Mouse (Mus musculus) forebrain, embryonic 16.5 days (tissue): ENCODE results near the gene Uroc1. TPM values are rescaled to one million over a fixed set of nuclear protein-coding genes. Genes with fewer than 3 reads are reported as not detected.

Experiments used
- ATAC-seq: fragments of 200-750 bp; cut with Nextera tagmentation; 2 replicates; pipeline ENCODE4 v1.8.0; 2017; ENCODE audit warnings: mild to moderate bottlenecking, moderate library complexity
- H3K27ac ChIP-seq: fragments of 300-500 bp; sonication (generic); 2 replicates; pipeline ENCODE4 v1.5.1; 2014; ENCODE audit warnings: low read length, control low read depth
- H3K27me3 ChIP-seq: fragments of 300-500 bp; sonication (generic); replicated peaks from 2 replicates; pipeline ENCODE4 v1.6.1; 2014; ENCODE audit warnings: low read length; ENCODE audit not compliant: control insufficient read depth, insufficient read depth
- H3K36me3 ChIP-seq: fragments of 300-500 bp; sonication (generic); 2 replicates; pipeline ENCODE4 v1.6.1; 2014; ENCODE audit not compliant: control insufficient read depth, insufficient read depth
- H3K4me1 ChIP-seq: fragments of 300-500 bp; sonication (generic); replicated peaks from 2 replicates; pipeline ENCODE4 v1.6.1; 2014; ENCODE audit warnings: low read length; ENCODE audit not compliant: control insufficient read depth, insufficient read depth
- H3K4me2 ChIP-seq: fragments of 300-500 bp; sonication (generic); 2 replicates; pipeline ENCODE4 v1.6.1; 2014; ENCODE audit warnings: mild to moderate bottlenecking, low read length, control low read depth
- H3K4me3 ChIP-seq: fragments of 300-500 bp; sonication (generic); replicated peaks from 2 replicates; pipeline ENCODE4 v1.5.1; 2014; ENCODE audit warnings: mild to moderate bottlenecking, low read length, control low read depth
- H3K9ac ChIP-seq: fragments of 300-500 bp; sonication (generic); replicated peaks from 2 replicates; pipeline ENCODE4 v1.6.1; 2014; ENCODE audit warnings: low read depth, low read length, control low read depth
- H3K9me3 ChIP-seq: fragments of 300-500 bp; sonication (generic); 2 replicates; pipeline ENCODE4 v1.6.1; 2016; ENCODE audit warnings: low read length; ENCODE audit not compliant: control insufficient read depth
- WGBS: fragments of 180-500 bp; shearing (Covaris S2); extraction: QIAGEN DNeasy Blood & Tissue Kit; methylation state at CpG from one replicate; pipeline ENCODE4 v1.1.7; 2014; 5-methylcytosine and 5-hydroxymethylcytosine counted together
- polyA plus RNA-seq: library from polyadenylated mRNA; unstranded; fragments of >200 nt; fragmentation: Nextera tagmentation; extraction: Ambion mirVana; gene quantifications from 2 replicates; pipeline ENCODE4 v1.2.1, GENCODE M21; 2015

Gene Uroc1
- polyA plus RNA-seq, 1 experiment from 2014 or later, result not detected

- H3K4me1 ChIP-seq, result no peaks in the 10 kb centered on the region
- no peak overlapping the region for H3K27ac ChIP-seq
- no peak overlapping the region for H3K9ac ChIP-seq
- H3K4me3 ChIP-seq, result no peak overlapping the region
- peaks cover 2% of the 10 kb centered on the region; the same call in 1 of the 2 replicates for H3K36me3 ChIP-seq
- H3K9me3 ChIP-seq, result no peaks in the 10 kb centered on the region
- no peaks in the 10 kb centered on the region for H3K27me3 ChIP-seq
- no peak for ATAC-seq
- H3K4me2 ChIP-seq, result no peak overlapping the region
These were observed 75.5 kb downstream of the Uroc1 start for GRCm38 (mm10) chr6:90408632-90409031.

- Histone ChIP-seq H3K36me3 (no peaks in the 10 kb centered on the region), H3K4me3 (no peak overlapping the region), H3K9ac (no peak overlapping the region), H3K27me3 (no peaks in the 10 kb centered on the region), H3K4me1 (no peaks in the 10 kb centered on the region), H3K27ac (no peak overlapping the region), H3K9me3 (no peaks in the 10 kb centered on the region), H3K4me2 (no peak overlapping the region)
- ATAC-seq, result no peak
- 77% methylated on average over 1 of the region's 1 CpGs for WGBS
These were observed 77.9 kb downstream of the Uroc1 start for GRCm38 (mm10) chr6:90410972-90411371.

GRCm38 (mm10) chr6:90411926-90412325 is 78.8 kb downstream of the Uroc1 start:
- Histone ChIP-seq H3K9me3 (no peaks in the 10 kb centered on the region), H3K27ac (no peak overlapping the region), H3K36me3 (no peaks in the 10 kb centered on the region), H3K4me3 (no peak overlapping the region), H3K9ac (no peak overlapping the region), H3K27me3 (no peaks in the 10 kb centered on the region), H3K4me2 (no peak overlapping the region), H3K4me1 (no peaks in the 10 kb centered on the region)
- ATAC-seq, result no peak
- 86% methylated on average over 7 of the region's 7 CpGs for WGBS

Other genes with a start within 250 kb of the Uroc1 start
- gene Vmn1r50, start 231.9 kb upstream of the Uroc1 start, polyA plus RNA-seq, result not detected in 2 replicates
- gene Vmn1r51, start 210.7 kb upstream of the Uroc1 start, polyA plus RNA-seq, result not detected in 2 replicates
- gene Vmn1r52, start 158.5 kb upstream of the Uroc1 start, polyA plus RNA-seq, result not detected in 2 replicates
- not detected in 2 replicates for gene V1ra8, start 130.5 kb upstream of the Uroc1 start, polyA plus RNA-seq
- not detected in 2 replicates for gene Vmn1r53, start 108.8 kb upstream of the Uroc1 start, polyA plus RNA-seq
- gene Vmn1r54, start 87.0 kb upstream of the Uroc1 start, polyA plus RNA-seq, result not detected in 2 replicates
- gene BC048671, start 32.1 kb upstream of the Uroc1 start, polyA plus RNA-seq, result not detected in 2 replicates
- not detected in 2 replicates for gene Chst13, start 8.1 kb upstream of the Uroc1 start, polyA plus RNA-seq
- 10.1 and 10.4 TPM in 2 replicates for gene Zxdc, start 36.2 kb downstream of the Uroc1 start, polyA plus RNA-seq
- 4.4 and 5.4 TPM in 2 replicates for gene Cfap100, start 95.5 kb downstream of the Uroc1 start, polyA plus RNA-seq
- 11.6 and 14.3 TPM in 2 replicates for gene Klf15, start 129.3 kb downstream of the Uroc1 start, polyA plus RNA-seq
- 33.3 and 38.0 TPM in 2 replicates for gene Aldh1l1, start 153.1 kb downstream of the Uroc1 start, polyA plus RNA-seq